Mouse (Mus musculus) spleen, postnatal 36 days (tissue): ENCODE results near the gene Anapc13.

Experiments
- DNase-seq, 2 experiments: peaks; one replicate each; pipeline ENCODE4 v3.0.0; 2022; ENCODE audit warnings: low spot score in 2 of 2, mixed read lengths in 1 of 2

Gene Anapc13

DNA sequence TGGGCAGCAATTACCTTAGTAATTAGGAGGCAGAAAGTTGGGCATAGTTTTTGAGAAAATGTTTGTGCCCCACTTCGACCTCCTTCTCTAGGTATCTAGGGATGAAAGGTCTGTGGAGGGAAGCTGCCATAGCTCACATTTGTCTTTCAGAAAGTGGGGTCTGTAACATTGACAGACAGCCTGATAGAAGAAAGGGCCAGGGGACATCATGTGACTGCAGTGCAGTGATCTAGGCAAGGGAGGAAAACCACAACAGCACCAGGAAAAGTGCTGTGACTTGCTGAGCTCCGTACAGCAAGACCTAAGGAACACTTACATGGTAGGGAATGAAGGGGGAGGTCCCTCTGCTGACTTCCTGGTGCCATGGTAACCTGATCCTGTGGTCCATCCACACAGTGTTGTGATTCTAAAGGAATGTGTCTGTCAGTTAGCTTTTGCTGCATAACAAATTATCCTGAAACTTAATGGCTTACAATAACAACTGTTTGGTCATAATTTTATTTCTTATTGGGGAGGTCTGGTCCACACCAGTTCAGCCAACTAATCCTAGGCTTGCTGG is 5.6 kb downstream of the Anapc13 start:
- no peak for DNase-seq

DNA sequence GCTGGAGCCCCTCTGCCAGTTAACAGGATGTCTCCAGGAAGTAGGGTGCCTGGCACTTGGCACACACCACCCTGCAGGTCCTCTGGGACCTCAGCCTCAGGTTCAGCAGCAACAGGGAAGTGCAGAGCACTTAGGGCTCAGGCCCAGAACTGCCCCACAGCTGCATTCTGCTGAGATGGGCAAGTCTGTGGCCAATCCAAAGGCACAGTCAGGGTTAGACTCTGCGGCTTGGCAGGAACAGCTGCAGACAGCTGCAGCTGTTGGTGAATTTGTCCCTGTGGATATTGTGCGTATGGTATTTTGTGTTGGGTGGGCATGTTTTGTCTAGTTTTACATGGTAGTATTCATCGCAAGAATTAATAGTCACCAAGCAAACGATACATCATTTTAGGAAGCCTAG is 6.1 kb downstream of the Anapc13 start:
- peak in 1 of 2 experiments; percentile 6 for DNase-seq

DNA sequence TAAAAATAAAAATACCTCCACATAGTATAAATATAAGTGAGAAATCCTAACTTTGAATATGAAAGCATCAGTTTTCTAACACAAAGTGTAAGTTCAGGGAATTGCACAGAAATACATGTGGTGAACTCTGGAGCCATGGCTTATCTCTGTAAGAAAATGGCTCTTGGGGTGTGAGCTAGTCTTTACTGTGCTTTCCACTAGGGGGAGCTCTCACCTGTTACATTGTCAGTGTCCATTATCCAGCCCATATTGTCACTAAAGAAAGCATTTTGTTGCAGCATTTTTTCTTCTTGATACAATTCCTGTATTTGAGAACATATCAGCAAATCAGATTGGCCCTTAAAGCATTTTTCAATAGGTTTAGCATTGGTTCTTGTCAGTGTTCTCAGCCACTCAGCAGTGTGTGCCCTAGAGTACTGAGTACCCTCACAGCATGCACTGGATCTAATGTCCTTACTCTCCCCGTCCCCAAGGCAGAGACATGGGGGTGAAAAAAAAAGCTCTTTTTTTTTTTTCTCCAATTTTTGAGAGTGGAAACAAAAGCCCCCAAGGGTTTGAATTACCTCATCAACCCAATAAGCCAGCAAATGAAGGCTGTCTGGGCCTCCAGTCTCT is 6.9 kb downstream of the Anapc13 start:
- DNase-seq = peak; percentile 43 to 48

DNA sequence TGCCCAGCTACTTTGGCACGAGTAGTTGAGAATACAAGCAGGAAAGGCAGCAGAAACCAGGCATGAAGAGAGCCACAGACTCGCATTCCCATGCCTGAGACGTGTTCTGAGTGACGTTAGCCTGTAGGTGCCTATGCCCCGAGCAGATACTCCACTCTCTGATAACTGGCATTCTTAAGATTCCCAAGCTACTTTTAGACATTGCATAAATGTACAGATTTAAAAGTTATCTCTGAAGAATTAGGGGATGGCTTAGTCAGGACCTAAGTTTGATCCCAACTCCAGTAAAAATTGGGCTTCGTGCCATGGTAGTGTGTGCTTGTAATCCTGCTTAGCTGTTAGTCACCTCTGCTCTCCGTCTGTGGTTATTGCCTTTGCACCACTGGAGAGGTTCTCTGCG is 8.4 kb downstream of the Anapc13 start:
- DNase-seq = no peak

DNA sequence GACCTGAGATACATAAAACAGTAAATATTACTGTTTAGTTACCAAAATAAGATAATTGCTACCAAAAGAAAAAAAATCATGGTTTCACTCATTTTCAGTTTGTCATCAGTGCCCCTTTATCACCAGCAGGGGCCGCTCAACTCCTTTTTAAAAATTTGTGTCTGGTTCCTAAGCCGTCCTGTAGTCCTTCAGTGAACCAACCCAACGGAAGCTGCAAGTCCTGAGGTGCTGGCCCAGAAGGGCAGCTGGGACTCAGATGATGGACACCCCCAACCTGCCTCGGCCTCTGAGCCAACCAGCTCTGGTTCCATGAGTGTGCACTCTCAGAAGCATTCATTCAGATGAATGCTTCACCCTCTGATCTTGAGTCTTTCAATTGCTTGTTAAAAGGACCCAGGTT is 10.5 kb downstream of the Anapc13 start:
- peak; percentile 8 to 39 for DNase-seq

DNA sequence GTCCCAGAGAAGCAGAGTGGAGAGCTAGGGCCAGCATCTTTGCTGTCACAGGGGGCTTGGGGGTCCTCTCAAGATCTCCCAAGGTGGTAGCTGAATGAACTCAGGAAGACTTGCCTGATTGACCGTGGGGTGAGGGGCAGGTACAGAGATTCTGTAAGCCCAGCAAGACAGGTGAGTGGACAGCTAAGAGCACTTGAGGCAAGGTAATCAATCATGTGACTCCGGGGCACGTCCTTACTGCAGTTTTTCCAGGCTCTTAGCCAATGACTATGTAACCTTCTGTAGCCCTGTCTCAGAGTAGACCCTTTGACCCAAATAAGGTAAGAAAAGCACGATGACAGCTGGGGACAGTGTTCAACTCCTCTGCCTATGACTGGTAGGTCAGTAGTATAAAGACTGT is 11.0 kb downstream of the Anapc13 start:
- DNase-seq = no peak

DNA sequence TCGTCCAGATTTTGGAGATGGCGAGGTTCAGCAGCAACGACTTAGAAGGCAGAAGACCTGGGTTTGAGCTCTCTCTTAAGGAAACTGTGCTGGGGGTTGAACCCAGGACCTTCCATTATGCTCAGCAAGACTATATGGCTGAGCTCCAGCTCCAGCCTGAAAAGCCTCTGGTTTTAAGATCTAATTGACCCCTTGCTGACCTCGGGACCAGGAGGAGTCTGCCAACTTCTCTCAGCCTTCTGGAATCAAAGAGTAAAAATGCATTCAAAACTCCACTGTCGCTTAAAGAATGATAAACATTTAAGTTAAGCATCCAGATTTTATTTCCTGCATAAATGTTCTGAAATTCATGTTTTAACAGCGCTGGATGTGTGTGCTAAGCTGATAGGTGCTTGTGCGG is 12.9 kb downstream of the Anapc13 start:
- no peak for DNase-seq

DNA sequence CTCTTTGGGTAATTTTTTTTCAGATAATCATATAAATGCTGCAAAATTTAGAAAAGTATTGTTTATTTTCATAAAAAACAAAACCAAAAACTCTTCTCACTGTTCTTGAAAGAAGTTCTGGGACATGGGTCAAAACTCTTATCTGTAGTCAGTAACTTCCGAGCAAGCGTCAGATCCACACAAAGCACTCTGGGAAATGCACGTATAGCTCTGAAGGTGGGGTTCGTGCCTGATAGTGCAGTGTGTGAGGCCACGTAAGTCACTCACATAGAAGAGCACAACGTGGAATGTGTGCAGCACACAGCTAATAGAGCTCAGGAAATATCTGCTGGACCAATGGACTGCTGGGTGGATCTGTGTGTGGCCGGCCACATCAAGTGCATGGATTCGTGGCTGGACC is 13.4 kb downstream of the Anapc13 start:
- DNase-seq = no peak

DNA sequence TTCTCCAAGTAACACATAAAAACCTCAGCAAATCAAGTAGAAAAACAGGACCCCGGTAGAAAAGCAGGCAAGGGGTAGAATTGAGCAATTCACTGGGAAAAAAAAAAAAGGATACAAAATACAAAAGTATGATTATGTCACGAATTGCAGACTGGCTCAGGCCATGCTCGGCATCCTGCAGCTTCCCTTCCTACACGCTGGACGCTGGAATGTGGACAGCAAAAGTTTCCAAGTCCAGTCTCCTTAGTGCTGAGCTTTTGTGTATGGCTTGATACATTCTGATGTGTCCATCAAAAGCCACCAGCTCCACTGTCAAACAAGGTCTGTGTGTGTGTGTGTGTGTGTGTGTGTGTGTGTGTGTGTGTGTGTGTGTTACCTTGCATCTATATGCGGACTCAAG is 15.4 kb downstream of the Anapc13 start:
- no peak for DNase-seq

DNA sequence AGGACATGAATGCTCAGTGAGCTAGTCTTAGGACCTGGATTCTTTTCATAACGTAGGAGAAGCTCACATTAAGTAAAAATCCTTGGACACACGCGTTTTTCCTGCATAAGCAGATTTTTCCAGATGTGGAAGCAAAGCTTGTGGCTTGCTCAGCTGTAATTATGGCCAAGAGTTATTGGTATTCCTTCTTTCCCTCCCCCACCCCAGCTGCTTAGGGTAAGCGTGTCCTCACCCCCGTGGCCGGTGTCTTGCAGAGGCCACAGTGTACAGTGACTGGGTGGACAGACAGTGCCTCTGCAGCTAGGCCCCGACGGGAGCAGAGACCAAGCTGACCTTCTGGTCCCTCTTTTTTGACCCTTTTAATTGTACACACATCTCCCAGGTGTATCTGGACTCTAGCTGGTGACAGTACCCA is 17.0 kb downstream of the Anapc13 start:
- no peak for DNase-seq

DNA sequence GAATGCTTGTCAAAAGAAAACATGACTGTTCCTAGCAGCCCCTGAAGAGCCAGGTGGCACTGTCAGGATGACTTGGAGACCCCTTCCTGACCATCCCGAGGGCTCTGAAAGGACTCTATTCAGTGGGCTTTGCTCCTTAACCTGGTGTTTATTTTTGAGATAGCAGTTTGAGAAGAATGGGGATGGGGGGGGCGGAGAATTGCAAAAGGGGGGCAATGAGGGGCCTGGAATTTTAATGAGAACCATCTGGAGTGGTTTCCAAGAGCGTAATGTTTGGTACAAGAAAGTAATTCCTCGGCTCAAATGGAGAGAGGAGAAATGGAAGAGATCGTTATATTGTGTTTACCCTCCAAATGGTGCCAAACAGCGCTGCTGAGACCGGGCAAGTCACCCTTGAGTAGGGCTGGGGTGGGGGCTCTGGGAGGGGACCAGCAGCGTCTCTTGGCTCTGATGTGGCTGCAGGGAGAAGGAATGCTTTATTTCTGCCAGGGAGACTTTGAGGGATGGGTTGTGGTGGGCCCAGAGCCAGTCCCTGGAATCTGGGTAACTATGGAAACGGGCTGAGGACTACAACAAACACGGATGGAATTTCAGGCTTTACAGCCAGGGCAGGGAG is 17.5 kb downstream of the Anapc13 start:
- no peak for DNase-seq

DNA sequence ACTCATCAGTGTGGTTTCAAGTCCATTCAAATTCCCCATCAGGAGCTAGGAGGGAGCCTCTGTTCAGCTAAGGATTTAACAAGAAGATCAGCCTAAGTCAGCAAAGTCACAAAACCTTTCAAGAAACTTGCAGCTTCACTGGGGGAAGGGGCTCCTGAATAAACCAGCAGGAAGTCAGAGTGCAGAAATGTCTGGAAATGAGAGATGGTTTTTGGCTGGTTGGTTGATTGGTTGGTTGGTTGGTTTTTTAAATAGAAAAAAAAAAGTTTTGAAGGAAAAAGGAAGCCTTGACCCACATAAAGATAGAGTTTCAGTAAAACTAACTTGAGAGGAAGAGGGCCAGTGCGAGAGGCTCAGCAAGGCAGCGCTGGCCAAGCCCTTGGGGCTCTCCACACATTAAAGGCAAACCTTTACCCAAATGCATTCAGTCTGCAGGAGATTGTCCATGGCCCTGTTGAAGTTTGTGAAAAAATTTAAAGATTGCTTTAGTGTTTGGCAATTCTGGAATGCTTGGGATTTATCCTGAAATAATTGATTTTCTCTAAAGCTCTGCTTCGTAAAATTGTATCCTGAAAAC is 19.1 kb downstream of the Anapc13 start:
- no peak for DNase-seq

DNA sequence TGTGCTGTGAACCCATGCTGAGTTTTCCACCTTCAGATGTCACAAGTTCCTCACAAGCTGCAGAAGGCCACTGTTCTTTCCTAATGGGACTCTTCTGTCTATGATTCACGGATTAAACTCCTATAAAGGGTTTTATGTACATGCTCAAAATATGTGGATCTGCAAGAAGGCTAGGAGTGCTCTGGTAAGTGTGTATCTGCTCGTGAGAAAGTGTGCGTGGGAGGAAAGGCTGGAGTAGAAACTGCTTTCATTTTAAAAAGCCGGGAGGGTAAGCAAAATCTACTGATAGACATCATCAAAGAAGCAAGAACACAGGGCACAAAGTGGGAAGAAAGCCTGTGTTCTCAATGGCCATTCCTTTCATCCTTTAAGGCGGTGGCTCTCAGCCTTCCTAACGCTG is 20.9 kb downstream of the Anapc13 start:
- DNase-seq = no peak

DNA sequence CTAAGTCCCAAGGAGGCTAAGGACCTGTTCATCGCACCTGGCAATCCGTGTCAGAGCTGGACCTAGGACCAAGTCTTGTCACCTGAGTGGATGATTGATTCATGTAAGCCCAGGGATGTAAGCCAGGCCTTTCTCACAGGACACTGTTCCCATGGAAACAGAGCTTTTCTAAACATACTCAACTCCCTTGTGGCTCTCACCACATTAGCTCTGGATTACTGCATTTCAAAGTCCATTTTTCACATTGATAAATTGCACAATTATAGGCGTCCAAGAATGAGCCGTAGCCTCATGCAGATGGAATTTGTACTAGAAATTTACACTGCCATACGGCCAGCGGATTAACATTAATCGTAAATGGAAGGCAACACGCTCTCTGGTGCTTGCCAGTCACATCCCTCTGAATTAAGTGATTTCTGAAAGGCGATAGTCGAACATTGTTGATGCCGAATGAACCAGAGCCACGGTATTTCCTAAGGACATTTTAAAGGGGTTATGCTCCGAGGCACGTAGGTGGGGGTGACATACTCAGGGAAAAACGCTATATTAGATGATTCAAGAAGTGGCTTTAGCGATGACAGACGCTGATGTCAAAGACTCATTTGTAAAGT is 23.9 kb downstream of the Anapc13 start:
- no peak for DNase-seq

DNA sequence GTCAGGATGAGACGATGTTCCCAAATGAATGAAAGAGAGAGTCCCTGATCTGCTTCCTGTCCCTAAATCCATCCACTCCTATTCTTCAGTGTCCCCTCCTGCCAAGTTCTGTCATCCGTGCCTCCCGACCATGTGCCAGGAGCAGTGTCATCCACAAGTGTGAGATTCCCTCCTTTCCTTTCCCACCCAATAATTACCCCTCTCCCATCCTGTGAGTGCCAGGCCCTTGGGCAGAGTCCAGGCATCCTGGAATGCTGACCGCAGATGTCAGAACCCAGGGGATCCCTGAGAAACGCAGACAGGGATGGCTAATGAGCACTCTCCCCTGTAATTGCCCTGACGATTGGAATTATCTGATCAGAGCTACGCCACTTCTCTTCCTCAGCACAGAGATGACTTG is 24.5 kb downstream of the Anapc13 start:
- DNase-seq = no peak

DNA sequence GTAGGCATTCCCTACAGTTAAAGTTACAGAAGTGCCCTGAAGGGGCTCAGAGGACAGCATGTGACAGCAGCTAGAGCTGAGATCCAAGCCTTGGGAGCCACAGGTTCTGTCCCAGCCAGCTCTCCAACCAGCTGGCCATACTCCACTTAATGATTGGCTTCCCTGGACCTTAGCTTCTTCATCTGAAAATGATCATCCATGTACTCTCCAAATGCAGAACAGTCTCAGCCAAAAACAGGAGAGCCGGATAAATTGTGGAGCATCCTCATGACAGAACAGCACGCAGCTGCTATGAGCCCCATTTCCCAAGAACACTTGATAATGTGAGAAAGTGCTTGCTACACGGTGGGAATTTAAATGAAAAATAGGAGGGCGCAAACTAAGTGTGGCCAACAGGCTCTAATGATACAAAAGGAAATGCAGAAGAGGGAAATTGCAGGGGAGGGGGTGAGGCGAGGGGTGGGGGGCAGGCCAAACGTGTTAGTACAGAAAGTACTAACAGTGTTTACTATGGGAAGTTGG is 25.2 kb downstream of the Anapc13 start:
- no peak for DNase-seq

DNA sequence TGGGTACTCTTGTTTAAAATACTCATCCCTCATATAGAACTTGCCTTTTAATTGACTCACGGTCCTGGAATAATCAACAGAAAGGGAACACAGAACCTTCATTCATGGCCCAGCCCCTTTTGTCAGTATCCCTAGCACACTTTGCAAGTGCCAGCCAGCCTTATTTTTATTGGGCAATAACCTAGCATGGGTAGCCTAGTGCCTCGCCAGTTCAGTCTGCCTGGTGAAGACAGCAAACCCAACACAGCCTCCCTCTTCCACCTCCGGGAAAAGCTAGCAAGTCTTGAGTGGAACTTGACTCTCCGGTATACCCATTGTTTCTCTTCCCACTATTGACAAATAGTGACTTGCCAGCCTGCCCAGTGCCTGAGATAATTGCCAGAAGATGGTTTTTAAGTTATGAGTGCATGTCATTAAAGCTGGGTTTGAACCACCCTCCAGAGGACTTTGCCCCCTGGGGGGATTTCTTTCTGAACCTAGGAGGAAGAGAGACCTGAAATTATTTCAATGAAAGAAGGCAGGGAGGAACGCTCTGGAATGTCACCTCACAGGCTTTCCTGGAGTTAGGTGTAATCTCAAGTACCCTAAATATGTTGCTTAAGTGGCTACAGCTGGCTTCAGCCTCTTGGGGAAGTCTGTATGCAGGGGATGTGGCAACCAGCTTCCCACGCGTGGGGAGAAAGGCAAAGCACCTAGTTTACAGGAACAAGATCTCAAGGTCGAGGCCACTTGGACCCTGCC is 30.4 kb downstream of the Anapc13 start:
- no peak for DNase-seq

DNA sequence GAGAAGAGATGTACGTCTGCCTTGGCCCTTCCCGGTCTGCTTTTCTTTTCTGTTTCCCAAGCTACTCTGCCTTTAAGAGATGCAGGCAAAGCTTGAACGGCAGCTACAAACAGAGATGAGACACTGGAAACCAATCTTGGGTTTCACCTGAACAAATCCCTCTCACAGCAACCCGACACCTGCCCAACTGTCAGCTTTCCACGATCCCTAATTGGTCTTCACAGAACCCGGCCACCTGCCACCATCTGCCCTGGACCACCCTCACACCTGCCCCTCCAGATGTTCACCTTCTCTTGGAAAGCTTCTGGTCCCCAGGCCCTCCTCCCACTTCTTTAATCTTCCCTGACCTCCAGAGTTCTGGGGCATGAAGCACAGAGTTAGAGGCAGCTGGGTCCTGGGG is 42.0 kb downstream of the Anapc13 start:
- no peak for DNase-seq

DNA sequence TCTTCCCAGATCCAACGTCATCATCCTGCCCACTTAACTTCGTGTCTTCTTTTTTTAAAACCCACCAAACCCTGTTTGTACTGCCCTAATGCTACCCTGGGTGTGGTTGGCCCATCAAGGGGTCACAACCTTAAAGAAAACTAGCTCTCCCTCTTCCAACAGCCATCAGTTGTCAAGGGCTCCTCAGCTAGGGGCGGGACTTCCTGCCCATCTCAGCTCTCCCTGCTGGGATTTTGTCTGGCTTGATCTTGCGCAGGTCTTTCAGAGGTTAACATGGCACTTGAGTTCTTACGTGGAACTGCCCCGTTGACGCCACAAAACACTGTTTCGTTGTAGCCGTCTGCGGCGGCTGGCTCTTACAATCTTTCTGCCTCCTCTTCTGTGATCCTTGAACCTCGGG is 42.8 kb downstream of the Anapc13 start:
- no peak for DNase-seq

DNA sequence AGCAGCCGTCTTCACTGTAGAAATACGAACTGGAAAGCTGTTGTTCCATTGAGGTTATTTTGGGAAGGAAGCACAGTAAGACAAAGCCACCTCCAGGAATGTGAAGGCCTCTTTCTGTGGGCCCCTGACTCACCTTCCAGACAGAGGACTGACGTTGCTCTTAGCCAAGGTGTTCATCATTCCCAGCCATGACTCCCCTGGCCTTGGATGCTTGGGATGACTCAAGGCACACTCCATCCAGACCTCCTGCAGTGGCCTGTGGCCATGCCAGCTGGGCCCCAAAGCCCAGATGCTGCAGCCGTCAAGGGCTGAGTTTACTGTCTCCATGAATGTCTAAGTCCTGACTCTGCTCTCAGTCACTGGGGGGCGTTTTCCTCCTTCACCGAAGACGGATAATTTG is 47.3 kb downstream of the Anapc13 start:
- DNase-seq = no peak

DNA sequence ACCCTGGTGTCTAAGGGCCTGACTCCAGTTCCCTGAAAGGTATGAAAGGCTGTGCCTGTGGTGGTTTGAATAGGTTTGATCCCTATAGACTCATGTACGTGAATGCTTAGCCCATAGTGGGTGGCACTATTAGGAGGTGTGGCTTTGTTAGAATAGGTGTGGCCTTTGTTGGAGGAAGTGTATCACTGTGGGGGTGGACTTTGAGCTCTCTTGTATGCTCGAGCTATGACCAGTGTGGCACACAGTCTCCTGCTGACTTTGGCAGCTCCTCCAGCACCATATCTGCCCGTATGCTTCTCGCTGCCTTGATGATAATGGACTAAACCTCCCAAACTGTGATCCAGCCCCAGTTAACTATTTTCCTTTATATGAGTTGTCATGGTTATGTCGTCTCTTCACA is 49.8 kb downstream of the Anapc13 start:
- DNase-seq = no peak

DNA sequence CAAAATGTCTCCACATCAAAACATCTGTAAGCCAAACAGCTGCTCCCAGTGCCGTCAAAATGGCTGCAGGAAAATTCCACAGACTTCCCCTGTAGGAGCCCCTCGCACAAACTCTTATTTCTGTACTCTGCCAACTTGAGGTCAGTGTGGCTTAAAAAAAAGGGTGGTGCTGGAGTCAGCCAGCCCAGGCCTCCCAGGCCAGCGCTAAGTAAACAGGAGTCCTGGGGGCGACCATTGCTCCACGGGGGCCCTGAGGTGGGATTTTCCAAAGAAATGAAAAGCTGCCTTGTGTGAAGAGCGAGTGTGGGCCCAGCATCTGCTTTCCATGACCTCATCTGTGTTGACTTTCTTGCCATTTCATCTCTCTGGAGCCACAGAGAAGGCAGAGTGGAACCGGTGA is 55.4 kb downstream of the Anapc13 start:
- DNase-seq = no peak
